In genomic region chr16:32915292-32916068, GRCm38 (mm10) we compare ENCODE assay signal across 9 mouse cellular contexts. TPM values are rescaled to one million over a fixed set of nuclear protein-coding genes. Genes with fewer than 3 reads are reported as not detected.
DNase-seq lines count a peak whose midpoint lies in the region; ATAC-seq and TF ChIP-seq lines count a peak whose summit lies in the region.
"Had no signal": no experiment of that assay in that cellular context is flagged by ENCODE, and none has a peak within 500 bp of the region (broad histone marks: within the 10 kb centered on the region; RNA-seq: fewer than 3 reads in every experiment).

No protein-coding gene starts in this region.

- TF ChIP-seq CTCF in heart, adult 2 months (IDR thresholded peaks at IDR 0.05), result no peak
- no peak for TF ChIP-seq CTCF in liver, postnatal 0 days (IDR thresholded peaks at IDR 0.05; ENCODE audit: low read depth)

- intact Hi-C loops in heart, adult 2 months (cut with DNase I), result loop anchor here (2.0 kb wide), 1 partner anchor 39 kb away; the partner anchor contains the start of genes Fyttd1 and Rubcn

- H3K27me3 ChIP-seq in heart, adult 2 months (ENCODE audit: control insufficient read depth, insufficient read depth, low read length), result no peaks in the 10 kb centered on the region
- no peaks in the 10 kb centered on the region for H3K27me3 ChIP-seq in forebrain, embryonic 15.5 days
- no peaks in the 10 kb centered on the region for H3K27me3 ChIP-seq in liver, postnatal 0 days (ENCODE audit: insufficient read depth, low read length)

- peak overlapping the region; percentile 95 for H3K4me3 ChIP-seq in heart, adult 2 months
- H3K4me3 ChIP-seq in forebrain, embryonic 15.5 days, result peak overlapping the region; percentile 73
- peak overlapping the region; percentile 96 for H3K4me3 ChIP-seq in liver, postnatal 0 days (ENCODE audit: low read depth, low read length)

- peak; percentile 53 for ATAC-seq in CD4-positive, CD25-positive, alpha-beta regulatory T cell, adult 4 months
- ATAC-seq in forebrain, embryonic 15.5 days (replicated peaks), result no peak
- ATAC-seq in liver, postnatal 0 days, result no peak

- peak overlapping the region; percentile 56 for H3K4me2 ChIP-seq in forebrain, embryonic 15.5 days (replicated peaks)
- peak overlapping the region; percentile 80 for H3K4me2 ChIP-seq in liver, postnatal 0 days (ENCODE audit: low read depth, low read length)

- DNase-seq in heart, adult 2 months, result no peak
- DNase-seq in heart, adult 8-10 months (ENCODE audit: low spot score), result no peak
- no peak for DNase-seq in liver, postnatal 0 days
- no peak for DNase-seq in right cerebral cortex, adult 18-20 months
- DNase-seq in thymus, adult 18-20 months, result no peak
- DNase-seq in right cerebral cortex, postnatal 4 days, result no peak
- DNase-seq: kidney, postnatal 4 days had no signal

- no peak for TF ChIP-seq POLR2A in heart, adult 2 months (IDR thresholded peaks at IDR 0.05; ENCODE audit: insufficient read depth, low read depth, low read length)

- no peaks in the 10 kb centered on the region; the same call in 1 of the 2 replicates for H3K9me3 ChIP-seq in forebrain, embryonic 15.5 days
- no peaks in the 10 kb centered on the region for H3K9me3 ChIP-seq in liver, postnatal 0 days (ENCODE audit: low read length)

- TF ChIP-seq EP300 in heart, adult 2 months (IDR thresholded peaks at IDR 0.05; ENCODE audit: insufficient read depth, low read depth, low read length), result no peak
- no peak for TF ChIP-seq EP300 in liver, postnatal 0 days (IDR thresholded peaks at IDR 0.05; ENCODE audit: low read depth)

- peaks cover 18% of the 10 kb centered on the region for H3K36me3 ChIP-seq in heart, adult 2 months (ENCODE audit: control insufficient read depth, insufficient read depth, low read length)
- no peaks in the 10 kb centered on the region for H3K36me3 ChIP-seq in forebrain, embryonic 15.5 days
- H3K36me3 ChIP-seq in liver, postnatal 0 days (replicated peaks; ENCODE audit: insufficient read depth, low read length), result no peaks in the 10 kb centered on the region

- 60% methylated on average over 9 of the region's 9 CpGs for WGBS in heart, adult 2 months
- 74% methylated on average over 9 of the region's 9 CpGs for WGBS in forebrain, embryonic 15.5 days
- WGBS in liver, postnatal 0 days (ENCODE audit: insufficient replicate concordance), result 68% methylated on average over 9 of the region's 9 CpGs

- H3K79me2 ChIP-seq in heart, adult 2 months (replicated peaks; ENCODE audit: control insufficient read depth, insufficient read depth, low read length), result no peaks in the 10 kb centered on the region; the same call in 1 of the 2 replicates

- H3K9ac ChIP-seq in heart, adult 2 months (ENCODE audit: low read depth, low read length), result peak overlapping the region; percentile 20; the same call in 1 of the 2 replicates
- 0 out of 2 replicates have a peak overlapping the region, but pooled peaks have one; percentile 83 for H3K9ac ChIP-seq in forebrain, embryonic 15.5 days (replicated peaks)
- H3K9ac ChIP-seq in liver, postnatal 0 days (replicated peaks), result no peak overlapping the region

- peaks cover 8% of the 10 kb centered on the region for H3K4me1 ChIP-seq in heart, adult 2 months (ENCODE audit: control insufficient read depth, insufficient read depth, low read length)
- H3K4me1 ChIP-seq in forebrain, embryonic 15.5 days, result peaks cover 21% of the 10 kb centered on the region
- peaks cover 2% of the 10 kb centered on the region; the same call in 1 of the 2 replicates for H3K4me1 ChIP-seq in liver, postnatal 0 days (ENCODE audit: insufficient read depth)

- no peak overlapping the region for H3K27ac ChIP-seq in heart, adult 2 months
- no peak overlapping the region for H3K27ac ChIP-seq in forebrain, embryonic 15.5 days (replicated peaks)
- H3K27ac ChIP-seq in liver, postnatal 0 days (ENCODE audit: low read depth), result no peak overlapping the region

RNA-seq across cellular contexts. Expression of gene Lrch3, which starts 1.6 kb away (rescaled TPM):
- total RNA-seq in heart, adult 2 months (2021), result 10 to 100 TPM; 20.3 to 22.6 TPM
- 13.8 and 25.5 TPM in 2 replicates for polyA plus RNA-seq in heart, adult 2 months (2012; rRNA removed)
- total RNA-seq in heart, adult 8-10 months (2022), result 10 to 100 TPM; 21.5 to 26.3 (median 22.7) TPM
- polyA plus RNA-seq in CD4-positive, CD25-positive, alpha-beta regulatory T cell, adult 4 months (2017; shearing (Covaris generic)), result 10 to 100 TPM; 19.4 to 23.0 TPM
- 36.5 and 39.4 TPM in 2 replicates for polyA plus RNA-seq in forebrain, embryonic 15.5 days (2015; fragmentation: Nextera tagmentation; extraction: Ambion mirVana)
- polyA plus RNA-seq in liver, postnatal 0 days (2015; fragmentation: Nextera tagmentation; extraction: Ambion mirVana), result 2.6 and 4.3 TPM in 2 replicates

RNA-seq across cellular contexts. Expression of gene Rubcn, which starts 37.9 kb away (rescaled TPM):
- total RNA-seq in heart, adult 2 months (2021), result 10 to 100 TPM; 27.6 to 30.0 TPM
- 44.1 and 59.3 TPM in 2 replicates for polyA plus RNA-seq in heart, adult 2 months (2012; rRNA removed)
- total RNA-seq in heart, adult 8-10 months (2022), result 10 to 100 TPM; 30.7 to 37.0 (median 34.2) TPM
- 10 to 100 TPM; 13.3 to 19.6 TPM for polyA plus RNA-seq in CD4-positive, CD25-positive, alpha-beta regulatory T cell, adult 4 months (2017; shearing (Covaris generic))
- 32.3 and 33.7 TPM in 2 replicates for polyA plus RNA-seq in forebrain, embryonic 15.5 days (2015; fragmentation: Nextera tagmentation; extraction: Ambion mirVana)
- 4.0 and 4.3 TPM in 2 replicates for polyA plus RNA-seq in liver, postnatal 0 days (2015; fragmentation: Nextera tagmentation; extraction: Ambion mirVana)

RNA-seq across cellular contexts. Expression of gene Fyttd1, which starts 38.2 kb away (rescaled TPM):
- 100 to 1,000 TPM; 101 to 108 TPM for total RNA-seq in heart, adult 2 months (2021)
- polyA plus RNA-seq in heart, adult 2 months (2012; rRNA removed), result 13.4 and 22.5 TPM in 2 replicates
- total RNA-seq in heart, adult 8-10 months (2022), result 100 to 1,000 TPM in 3 of 4 experiments, 10 to 100 TPM in 1; 94.2 to 123 (median 109) TPM
- 10 to 100 TPM; 64.8 to 65.3 TPM for polyA plus RNA-seq in CD4-positive, CD25-positive, alpha-beta regulatory T cell, adult 4 months (2017; shearing (Covaris generic))
- polyA plus RNA-seq in forebrain, embryonic 15.5 days (2015; fragmentation: Nextera tagmentation; extraction: Ambion mirVana), result 110 and 122 TPM in 2 replicates
- 36.6 and 40.6 TPM in 2 replicates for polyA plus RNA-seq in liver, postnatal 0 days (2015; fragmentation: Nextera tagmentation; extraction: Ambion mirVana)
